Mouse (Mus musculus): ENCODE measurements around the gene Cacna2d3. TPM values are rescaled to one million over a fixed set of nuclear protein-coding genes. Genes with fewer than 3 reads are reported as not detected.

Gene Cacna2d3
- total RNA-seq, 2 experiments from 2014 or later = 1.5 to 3.2 TPM

DNA sequence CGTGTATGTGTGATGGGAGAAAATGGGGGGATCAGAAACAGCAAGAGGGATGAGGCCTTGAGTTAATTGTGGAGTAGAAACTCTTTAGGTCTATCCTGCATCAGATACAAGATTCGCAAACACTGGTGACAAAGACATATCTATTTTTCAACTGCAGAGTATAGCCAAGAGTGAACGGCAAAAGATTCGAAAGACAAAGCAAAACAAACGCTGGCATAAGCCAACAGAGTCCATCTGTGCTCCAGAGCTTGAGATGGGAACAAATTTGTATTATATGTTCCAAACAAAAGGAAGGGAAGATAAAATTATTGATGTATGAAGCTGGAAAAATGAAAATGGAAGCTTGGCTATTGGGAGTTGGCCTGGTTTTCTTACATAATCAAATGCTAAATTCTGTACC is 802.8 kb downstream of the Cacna2d3 start:
- no peak for DNase-seq

DNA sequence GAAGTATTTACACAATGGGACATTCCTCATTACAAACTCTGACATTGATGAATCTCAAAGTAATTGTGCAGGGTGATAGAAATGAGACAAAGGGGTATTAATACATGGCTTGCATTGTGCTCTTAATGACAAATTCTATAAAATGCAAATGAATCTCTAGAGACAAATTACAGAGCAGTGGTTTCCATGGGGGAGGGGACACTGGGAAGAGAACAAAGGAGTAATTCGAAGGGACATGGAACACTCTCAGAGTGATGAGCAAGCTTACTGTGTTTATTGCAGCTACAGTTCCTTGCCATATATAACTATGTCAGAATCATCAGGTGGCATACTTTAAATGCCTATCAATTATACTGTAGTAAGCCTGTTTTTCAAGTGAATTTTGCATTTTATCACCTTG is 806.7 kb downstream of the Cacna2d3 start:
- DNase-seq = no peak

DNA sequence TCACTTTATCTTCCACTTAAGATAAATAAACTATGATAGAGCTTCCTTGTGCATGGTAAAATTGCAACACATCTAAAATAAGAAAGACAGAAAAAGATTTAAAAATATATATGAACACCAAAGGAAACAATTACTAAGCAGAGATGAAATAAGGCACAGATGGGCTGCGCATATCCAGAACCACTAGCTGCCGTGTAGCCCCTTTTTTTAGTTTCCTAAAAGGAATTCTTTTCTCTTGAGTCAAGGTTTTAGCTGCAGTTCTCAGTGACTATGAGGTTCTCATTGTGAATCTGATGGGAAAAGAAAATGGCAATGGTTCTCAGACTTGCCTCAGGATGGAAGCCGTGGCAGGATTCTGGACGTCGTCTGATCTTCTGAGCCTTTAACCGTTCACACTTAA is 814.0 kb downstream of the Cacna2d3 start:
- no peak for DNase-seq

DNA sequence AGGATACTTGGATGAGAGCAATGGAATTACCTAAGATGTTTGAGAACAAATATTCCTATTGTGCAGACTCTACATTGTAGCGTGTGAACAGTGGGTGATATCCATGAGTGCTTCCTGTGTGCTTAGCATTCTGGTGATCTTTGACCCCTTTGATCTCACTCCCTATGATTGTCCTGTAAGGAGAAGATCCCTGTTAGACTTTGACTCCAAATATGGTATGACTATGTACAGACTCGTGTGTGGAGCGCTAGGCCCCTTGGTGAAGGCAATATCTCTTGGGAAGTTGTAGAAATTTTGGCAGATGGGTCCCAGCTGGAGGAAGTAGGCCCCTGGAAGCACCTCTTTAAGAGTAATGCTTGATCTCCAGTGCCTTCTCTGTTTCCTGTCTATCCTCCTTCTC is 829.1 kb downstream of the Cacna2d3 start:
- no peak for DNase-seq

DNA sequence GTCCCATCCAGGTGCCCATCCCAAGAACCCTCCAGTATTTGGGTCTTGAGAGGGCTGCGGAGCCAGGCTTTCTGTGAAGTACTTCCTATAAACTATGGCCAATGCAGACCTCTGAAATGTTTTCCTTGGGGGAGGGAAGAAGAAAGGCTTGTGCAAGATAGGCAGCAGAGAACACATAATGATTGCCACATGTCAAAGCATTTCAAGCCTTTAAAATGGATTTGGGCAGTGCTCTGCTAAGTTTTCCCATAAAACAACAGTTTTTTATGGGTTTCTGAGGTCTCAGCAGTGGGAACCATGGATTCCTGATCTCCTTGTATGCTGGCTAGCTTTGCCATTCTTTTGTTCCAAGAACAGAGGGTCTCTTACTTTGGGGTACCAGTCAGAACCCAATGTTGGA is 834.3 kb downstream of the Cacna2d3 start:
- DNase-seq = no peak

DNA sequence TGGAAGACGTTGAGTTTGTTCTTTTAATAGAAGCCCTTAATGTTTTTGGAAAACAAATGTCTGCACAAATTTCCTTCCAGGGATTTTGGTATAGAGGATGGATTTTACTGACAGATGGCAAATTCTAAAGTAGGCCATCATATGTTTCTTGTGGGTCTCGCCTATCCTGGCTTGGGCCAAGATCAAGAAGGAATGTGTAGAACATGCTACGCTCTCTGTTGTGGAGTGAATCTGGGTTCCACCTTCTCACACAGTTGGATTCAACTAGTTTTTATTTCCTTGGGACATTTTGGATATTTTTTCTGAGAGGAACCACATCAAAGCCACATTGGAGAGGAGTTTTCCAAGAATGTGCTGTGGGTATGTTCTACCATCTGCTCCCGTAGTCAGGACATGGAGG is 835.0 kb downstream of the Cacna2d3 start:
- no peak for DNase-seq

DNA sequence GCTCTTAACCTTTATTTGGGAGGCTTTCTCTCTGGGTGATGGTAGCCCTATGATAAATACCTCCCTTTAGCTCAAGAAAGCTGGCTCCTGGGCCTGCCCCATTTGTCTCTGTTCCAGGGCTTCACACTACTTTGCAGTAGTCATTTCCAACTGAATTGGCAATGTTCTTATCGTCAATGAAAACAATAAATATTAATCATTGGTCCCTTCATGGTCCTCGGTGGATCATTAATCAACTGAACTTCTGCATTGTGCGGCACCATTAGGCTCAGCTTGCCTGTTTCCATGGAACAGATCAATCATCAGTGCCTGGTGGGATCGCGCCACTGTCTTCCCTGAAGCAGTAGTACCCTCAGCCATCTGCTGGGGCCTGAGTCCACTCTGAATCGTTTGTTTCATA is 850.7 kb downstream of the Cacna2d3 start:
- DNase-seq = no peak

DNA sequence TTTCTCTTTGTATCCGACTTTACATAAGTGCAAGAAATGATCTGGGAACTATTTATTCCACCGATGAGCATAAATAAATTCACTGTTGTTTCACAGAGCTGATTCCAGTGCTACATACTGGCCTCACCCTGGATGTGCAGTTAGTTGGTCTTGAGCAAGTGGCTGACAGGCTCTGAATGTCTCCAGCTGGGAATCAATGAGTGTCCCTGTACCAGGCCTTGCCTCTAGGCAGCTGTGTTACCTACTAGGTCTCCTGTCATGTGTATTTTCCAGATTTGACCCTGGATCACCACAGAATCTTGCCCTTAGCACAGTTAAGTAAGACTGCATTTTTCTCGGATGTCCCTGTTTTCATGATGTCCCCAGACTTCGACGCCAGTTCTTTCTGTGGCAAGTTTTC is 851.3 kb downstream of the Cacna2d3 start:
- no peak for DNase-seq

DNA sequence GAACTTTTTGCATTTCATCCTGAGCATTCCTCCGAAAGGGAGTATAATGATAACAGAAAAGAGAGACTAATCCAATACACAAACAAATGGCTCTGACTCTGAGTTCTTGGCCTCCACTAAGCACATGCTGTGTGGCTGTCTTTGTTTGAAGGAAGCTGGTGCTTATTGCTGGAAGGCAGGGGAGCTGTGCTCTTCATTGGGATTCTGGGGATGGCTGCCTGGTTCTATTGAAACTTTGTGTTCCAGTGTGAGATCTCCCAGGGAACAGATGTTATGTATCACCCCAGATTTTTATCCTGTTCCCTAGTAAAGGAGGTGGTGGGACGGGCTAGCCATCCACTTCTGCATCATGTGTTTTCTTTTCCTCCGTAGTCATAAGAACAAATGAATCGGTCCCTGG is 856.7 kb downstream of the Cacna2d3 start:
- no peak for DNase-seq

DNA sequence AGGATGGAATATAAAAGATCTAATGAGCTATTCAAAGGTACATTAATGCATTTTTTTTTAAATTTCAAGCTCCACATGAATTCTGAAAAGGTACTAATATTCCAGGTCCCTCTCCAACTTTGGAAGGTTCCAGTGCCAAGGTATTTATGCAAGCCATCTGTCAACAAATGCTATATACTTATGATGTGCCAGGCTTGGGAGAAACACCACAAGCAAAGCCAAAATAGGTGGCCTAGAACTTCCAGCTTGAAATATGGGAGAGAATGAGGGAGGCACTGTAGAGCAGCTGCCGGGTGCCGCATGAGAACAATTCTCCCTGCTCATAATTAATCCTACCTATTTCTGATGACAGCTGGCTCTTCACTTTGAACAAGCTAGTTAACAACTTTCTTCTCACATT is 860.5 kb downstream of the Cacna2d3 start:
- no peak for DNase-seq

Other genes with a start within 250 kb of the Cacna2d3 start
- gene Selenok, start 246.4 kb upstream of the Cacna2d3 start, total RNA-seq (2021) = 10 to 100 TPM; 67.8 to 89.2 TPM